Mouse (Mus musculus): ENCODE results near the gene 2010300C02Rik. TPM values are rescaled to one million over a fixed set of nuclear protein-coding genes. Genes with fewer than 3 reads are reported as not detected.
A peak's percentile ranks its signal among the peaks of the same experiment; 100 is the strongest.

Gene 2010300C02Rik
- total RNA-seq, 2 experiments from 2014 or later = not detected

DNA sequence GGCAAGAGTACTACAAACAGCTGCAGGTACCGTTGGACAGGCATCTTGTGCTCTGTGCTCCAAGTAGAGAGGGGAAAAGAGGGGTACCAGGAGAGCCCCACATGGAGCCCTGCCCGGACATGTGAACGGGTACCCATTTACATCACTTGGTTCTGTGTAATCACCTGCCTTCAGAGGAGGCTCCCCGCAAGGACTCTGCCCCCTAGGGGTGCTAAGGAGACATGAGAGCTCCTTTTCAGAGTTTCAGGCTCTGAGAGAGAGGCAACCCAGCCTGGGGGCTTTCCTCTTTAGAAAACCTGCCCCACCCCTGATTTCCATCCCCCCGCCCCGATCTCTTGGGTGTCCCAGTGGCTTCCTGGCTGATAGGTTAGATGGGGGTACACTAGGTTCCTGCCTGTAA lies 44.4 kb downstream of the 2010300C02Rik start:
- ATAC-seq (replicated peaks; ENCODE audit: low FRiP score, poor library complexity, severe bottlenecking) = no peak

GRCm38 (mm10) chr1:37674266-37674665 lies 45.6 kb downstream of the 2010300C02Rik start:
- ATAC-seq (replicated peaks; ENCODE audit: low FRiP score, poor library complexity, severe bottlenecking) = no peak

GRCm38 (mm10) chr1:37671316-37671715 lies 48.6 kb downstream of the 2010300C02Rik start:
- no peak for ATAC-seq (replicated peaks; ENCODE audit: low FRiP score, poor library complexity, severe bottlenecking)

GRCm38 (mm10) chr1:37667386-37667785 lies 52.5 kb downstream of the 2010300C02Rik start:
- no peak for ATAC-seq (replicated peaks; ENCODE audit: low FRiP score, poor library complexity, severe bottlenecking)

- no peak for ATAC-seq (replicated peaks; ENCODE audit: low FRiP score, poor library complexity, severe bottlenecking)
These were observed 53.3 kb downstream of the 2010300C02Rik start for GRCm38 (mm10) chr1:37666587-37666986.

GRCm38 (mm10) chr1:37665539-37666323 lies 54.2 kb downstream of the 2010300C02Rik start:
- no peak for ATAC-seq (replicated peaks; ENCODE audit: low FRiP score, poor library complexity, severe bottlenecking)

- ATAC-seq (replicated peaks; ENCODE audit: low FRiP score, poor library complexity, severe bottlenecking) = no peak
These were observed 55.4 kb downstream of the 2010300C02Rik start for GRCm38 (mm10) chr1:37664496-37664895.

DNA sequence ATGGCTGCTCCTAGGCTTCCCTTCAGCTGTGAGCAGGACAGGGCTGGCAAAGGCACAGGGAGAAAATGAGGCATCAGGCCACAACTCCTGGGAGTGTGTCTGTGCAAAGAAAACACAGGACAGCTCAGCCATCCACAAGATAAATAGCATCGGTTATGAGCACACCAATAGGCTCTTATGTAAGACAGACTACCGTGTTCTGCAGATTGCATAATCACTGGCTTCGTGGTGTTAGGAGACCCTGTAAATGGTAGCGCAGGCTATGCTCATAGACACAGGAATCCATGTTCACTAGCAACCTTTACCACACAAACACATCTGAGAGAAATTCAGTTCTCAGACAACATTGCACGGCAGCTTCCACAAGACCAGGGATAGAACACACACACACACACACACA lies 56.3 kb downstream of the 2010300C02Rik start:
- ATAC-seq (replicated peaks; ENCODE audit: low FRiP score, poor library complexity, severe bottlenecking) = no peak

- no peak for ATAC-seq (replicated peaks; ENCODE audit: low FRiP score, poor library complexity, severe bottlenecking)
These were observed 63.9 kb downstream of the 2010300C02Rik start for GRCm38 (mm10) chr1:37656017-37656416.

- no peak for ATAC-seq (replicated peaks; ENCODE audit: low FRiP score, poor library complexity, severe bottlenecking)
These were observed 65.9 kb downstream of the 2010300C02Rik start for GRCm38 (mm10) chr1:37653992-37654391.

- ATAC-seq (replicated peaks; ENCODE audit: low FRiP score, poor library complexity, severe bottlenecking) = no peak
These were observed 72.8 kb downstream of the 2010300C02Rik start for GRCm38 (mm10) chr1:37647066-37647465.

DNA sequence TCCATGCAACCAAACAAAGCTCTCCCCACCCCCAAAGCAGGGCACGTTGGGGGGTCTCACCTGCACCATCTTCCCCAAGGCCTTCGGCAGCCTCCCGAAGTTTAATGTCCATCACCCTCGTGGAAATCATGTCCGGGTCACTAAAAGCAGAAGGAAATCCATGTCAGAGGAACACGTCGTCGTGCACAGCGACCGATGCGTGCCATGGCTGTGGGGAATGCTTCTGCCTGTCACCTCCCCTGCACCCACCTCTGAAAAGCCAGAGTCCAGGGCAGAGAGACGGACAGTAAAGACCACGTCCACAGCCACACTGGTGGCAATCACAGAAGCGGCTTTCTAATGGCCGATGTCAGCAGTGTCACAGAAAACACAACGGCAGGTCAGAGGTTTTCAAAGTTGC lies 75.4 kb downstream of the 2010300C02Rik start:
- no peak for ATAC-seq (replicated peaks; ENCODE audit: low FRiP score, poor library complexity, severe bottlenecking)

- ATAC-seq (replicated peaks; ENCODE audit: low FRiP score, poor library complexity, severe bottlenecking) = no peak
These were observed 76.0 kb downstream of the 2010300C02Rik start for GRCm38 (mm10) chr1:37643794-37644365.

DNA sequence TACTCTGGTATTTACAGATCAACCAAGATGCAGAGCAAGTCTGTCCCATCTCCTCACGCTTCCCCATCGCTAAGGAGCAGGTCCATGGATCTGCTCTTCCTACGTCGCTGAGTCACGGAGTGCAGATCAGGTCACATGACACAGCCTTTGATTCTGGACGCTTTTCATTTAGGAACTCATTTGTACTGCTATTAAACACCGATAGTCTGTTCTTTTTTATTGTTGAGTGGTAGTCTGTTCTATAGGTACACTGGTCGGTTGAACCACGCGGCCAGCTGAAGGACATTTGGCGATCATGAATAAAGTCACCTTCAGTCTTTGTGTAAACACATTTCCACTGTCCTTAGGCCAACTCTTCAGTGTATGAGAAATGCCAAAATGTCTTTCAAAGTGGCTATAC lies 78.5 kb downstream of the 2010300C02Rik start:
- no peak for ATAC-seq (replicated peaks; ENCODE audit: low FRiP score, poor library complexity, severe bottlenecking)

- no peak; the same call in 1 of the 2 replicates for ATAC-seq (replicated peaks; ENCODE audit: low FRiP score, poor library complexity, severe bottlenecking)
These were observed 80.8 kb downstream of the 2010300C02Rik start for GRCm38 (mm10) chr1:37639101-37639500.

DNA sequence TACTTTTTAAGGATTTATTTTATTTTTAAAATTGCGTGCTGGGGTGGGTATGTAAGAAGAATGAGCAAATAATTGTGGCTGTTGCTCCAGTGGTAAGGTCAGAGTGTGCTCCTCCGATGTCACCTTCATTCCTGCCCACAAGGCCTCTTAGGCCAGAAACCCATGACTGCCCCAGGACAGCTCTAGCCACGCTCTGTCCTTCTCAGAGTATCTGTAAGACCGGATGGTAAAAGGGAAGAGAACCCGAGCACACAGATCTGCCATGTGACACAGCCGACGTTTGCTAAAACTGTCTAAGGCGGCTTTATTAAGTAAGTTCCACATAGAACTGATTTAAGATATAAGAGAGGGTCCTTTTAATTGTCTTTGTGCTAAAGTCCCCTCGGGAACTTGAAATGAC lies 81.3 kb downstream of the 2010300C02Rik start:
- ATAC-seq (replicated peaks; ENCODE audit: low FRiP score, poor library complexity, severe bottlenecking) = no peak

GRCm38 (mm10) chr1:37637571-37637970 lies 82.3 kb downstream of the 2010300C02Rik start:
- no peak for ATAC-seq (replicated peaks; ENCODE audit: low FRiP score, poor library complexity, severe bottlenecking)

DNA sequence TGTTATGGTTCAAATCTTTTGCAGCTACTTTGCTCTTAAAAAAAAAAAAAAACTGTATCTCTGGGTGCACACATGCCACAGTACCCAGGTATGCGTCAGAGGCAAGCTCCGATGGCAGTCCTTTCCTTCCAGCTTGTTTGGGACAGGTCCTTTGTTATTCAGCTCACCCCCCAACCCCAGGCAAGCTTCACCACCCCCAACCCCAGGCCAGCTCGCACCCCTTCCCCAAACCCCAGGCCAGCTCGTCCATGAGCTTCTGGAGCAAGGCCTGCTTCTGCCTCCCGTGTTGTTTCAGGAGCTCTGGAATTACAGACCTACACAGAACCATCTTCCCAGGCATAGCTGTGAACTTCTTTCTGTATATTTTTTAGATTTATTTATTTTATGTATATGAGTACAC lies 83.1 kb downstream of the 2010300C02Rik start:
- ATAC-seq (replicated peaks; ENCODE audit: low FRiP score, poor library complexity, severe bottlenecking) = no peak

DNA sequence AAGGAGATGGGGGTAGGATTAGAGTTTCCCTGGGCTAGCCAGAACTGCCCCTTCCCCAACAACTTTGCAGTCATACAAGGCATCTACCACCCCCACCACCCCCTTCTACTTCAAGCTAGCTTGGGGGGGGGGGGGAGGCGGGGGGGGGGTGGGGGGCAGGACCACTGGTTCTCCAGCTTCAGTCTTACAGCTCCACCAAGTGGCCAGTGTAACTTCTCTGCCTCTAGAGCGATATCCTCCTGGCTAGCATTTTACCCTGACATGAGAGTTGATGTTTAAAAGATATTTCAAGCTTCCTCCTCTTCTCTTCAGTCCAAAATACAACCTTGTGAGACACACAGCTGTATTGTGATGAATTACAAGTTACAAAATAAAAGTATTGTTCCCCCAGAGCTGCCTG lies 83.7 kb downstream of the 2010300C02Rik start:
- no peak for ATAC-seq (replicated peaks; ENCODE audit: low FRiP score, poor library complexity, severe bottlenecking)

- no peak for ATAC-seq (replicated peaks; ENCODE audit: low FRiP score, poor library complexity, severe bottlenecking)
These were observed 84.2 kb downstream of the 2010300C02Rik start for GRCm38 (mm10) chr1:37635716-37636115.

DNA sequence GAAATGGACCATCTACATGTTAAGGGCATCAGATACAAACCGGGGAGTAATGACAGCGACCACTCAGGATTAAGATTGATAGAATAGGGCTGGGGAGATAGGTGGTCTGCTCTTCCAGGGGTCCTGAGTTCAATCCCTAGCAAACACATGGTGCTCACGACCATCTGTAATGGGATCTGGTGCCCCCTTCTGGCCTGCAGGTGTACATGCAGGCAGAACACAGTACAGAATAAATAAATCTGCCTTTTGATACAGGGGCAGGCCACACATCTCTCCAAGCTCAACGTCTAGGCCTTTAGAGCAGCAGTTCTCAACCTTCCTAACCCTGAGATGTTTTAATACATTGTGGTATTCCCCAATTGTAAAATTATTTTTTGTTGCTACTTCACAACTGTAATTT lies 85.2 kb downstream of the 2010300C02Rik start:
- ATAC-seq (replicated peaks; ENCODE audit: low FRiP score, poor library complexity, severe bottlenecking) = 0 out of 2 replicates have a peak, but pooled peaks have one; percentile 23
